Mouse (Mus musculus): ENCODE measurements around the gene Madd. TPM values are rescaled to one million over a fixed set of nuclear protein-coding genes. Genes with fewer than 3 reads are reported as not detected.
A peak's percentile ranks its signal among the peaks of the same experiment; 100 is the strongest.

Gene Madd
- polyA plus RNA-seq, 1 experiment from 2014 or later: 47.3 TPM

DNA sequence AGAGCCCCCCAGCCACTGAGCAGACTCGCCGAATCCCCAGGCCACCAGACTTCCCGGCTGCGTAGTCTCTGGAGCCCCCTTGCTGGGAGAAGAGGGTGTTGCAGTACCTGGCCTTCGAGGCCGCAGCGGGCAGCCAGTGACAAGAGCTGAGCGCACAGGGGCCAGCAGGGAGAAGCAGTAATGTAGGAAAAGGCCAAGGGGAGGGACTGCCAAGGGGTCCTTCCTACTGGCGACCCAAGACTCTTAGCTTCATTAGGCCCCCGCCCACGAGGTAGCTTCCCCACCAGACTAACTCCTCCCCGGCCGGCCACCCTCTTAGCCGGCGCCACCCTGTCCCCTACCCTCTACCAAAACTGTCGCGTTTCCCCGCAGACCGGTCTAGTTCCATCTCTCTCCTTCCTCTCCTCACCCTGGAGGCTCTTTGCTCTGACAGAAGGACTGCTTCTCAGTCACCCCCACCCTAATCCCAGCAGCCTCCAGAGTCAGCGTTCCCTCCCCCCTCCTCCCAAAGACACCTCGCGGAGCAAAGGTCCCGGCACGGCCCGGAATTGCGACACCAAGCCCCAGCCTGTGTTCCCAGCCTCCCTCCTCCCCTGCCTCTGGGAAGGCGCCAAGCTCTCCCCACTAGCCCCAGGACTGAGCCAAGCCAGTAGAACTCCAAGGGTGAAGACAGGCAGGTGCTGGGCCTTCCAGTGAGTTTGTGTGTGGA is 11.1 kb upstream of the Madd start:
- no peaks in the 10 kb centered on the region for H3K27me3 ChIP-seq
- peak overlapping the region; percentile 30 for H3K4me3 ChIP-seq
- ATAC-seq (ENCODE audit: low read depth): peak; percentile 85
- no peak overlapping the region for H3K27ac ChIP-seq (replicated peaks)
- no peaks in the 10 kb centered on the region for H3K9me3 ChIP-seq
- H3K9ac ChIP-seq: peak overlapping the region; percentile 64
- peak overlapping the region; percentile 60 for H3K4me2 ChIP-seq
- 1% methylated on average over 27 of the region's 27 CpGs for WGBS
- H3K4me1 ChIP-seq (replicated peaks): peaks cover 12% of the 10 kb centered on the region
- no peaks in the 10 kb centered on the region for H3K36me3 ChIP-seq

DNA sequence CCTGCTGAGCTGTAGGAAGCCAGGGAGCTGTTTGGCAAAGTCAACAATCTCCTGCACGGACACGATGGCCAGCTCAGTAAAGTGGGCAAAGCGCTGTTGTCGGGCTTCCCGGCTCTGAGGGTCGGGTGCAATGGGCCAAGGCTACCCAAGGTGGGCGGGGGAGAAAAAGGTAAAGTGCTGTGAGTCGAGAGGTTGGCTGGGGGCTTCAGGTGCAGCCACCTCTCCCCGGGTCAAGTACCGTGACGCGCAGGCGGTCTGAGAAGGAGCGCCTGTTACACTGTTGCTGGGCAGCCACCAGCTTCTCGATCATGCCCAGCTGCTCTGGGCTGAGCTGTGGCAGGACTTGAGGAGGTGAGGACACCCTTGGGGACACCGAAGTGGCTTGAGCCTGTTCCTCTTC is 6.9 kb upstream of the Madd start:
- Histone ChIP-seq H3K36me3 (no peaks in the 10 kb centered on the region), H3K27ac (replicated peaks) (no peak overlapping the region), H3K4me2 (no peak overlapping the region), H3K9me3 (no peaks in the 10 kb centered on the region), H3K27me3 (no peaks in the 10 kb centered on the region), H3K4me3 (no peak overlapping the region), H3K9ac (no peak overlapping the region), H3K4me1 (replicated peaks) (peaks cover 12% of the 10 kb centered on the region)
- 92% methylated on average over 16 of the region's 16 CpGs for WGBS
- ATAC-seq (ENCODE audit: low read depth): no peak

DNA sequence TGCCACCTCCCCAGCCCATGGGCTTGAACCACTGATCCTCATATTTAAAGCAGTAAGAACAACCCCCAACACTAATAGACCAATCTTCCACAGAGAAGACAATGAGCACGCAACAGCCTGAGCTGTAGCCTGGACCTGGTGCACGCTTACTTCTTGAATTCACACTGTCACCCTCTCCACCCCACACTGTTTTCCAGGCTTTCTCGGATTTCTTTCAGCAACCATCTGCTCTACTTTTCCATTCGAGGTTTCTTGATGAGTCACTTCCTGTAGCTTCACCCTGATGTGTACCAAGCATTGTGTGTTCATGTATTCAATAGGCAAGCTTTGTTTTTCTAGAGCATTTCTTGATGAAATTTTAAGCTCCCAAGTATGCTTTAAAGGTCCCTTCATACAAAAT is 3.8 kb upstream of the Madd start:
- no peak for ATAC-seq (ENCODE audit: low read depth)
- no peak overlapping the region for H3K27ac ChIP-seq (replicated peaks)
- peaks cover 7% of the 10 kb centered on the region; the same call in 1 of the 2 replicates for H3K4me1 ChIP-seq (replicated peaks)
- no peaks in the 10 kb centered on the region for H3K36me3 ChIP-seq
- H3K4me2 ChIP-seq: no peak overlapping the region
- H3K9ac ChIP-seq: no peak overlapping the region
- no peak overlapping the region for H3K4me3 ChIP-seq
- H3K27me3 ChIP-seq: no peaks in the 10 kb centered on the region
- 77% methylated on average over 4 of the region's 4 CpGs for WGBS
- no peaks in the 10 kb centered on the region for H3K9me3 ChIP-seq

DNA sequence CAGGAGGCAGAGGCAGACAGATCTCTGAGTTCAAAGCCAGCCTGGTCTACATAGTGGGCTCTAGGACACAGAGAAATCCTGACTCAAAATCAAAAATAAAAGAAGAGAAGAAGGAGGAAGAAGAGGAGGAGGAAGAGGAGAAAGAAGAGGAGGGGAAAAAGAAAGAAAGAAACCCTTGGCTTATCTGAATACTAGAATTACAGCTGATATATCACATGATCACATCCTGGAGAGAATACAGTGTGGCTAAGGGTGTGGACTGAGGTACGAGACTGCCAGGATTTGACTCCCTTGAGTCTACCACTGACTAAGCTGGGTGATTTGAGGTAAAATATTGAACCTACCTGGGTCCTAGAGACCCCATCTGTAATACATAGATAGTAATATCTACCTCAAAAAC is 2.6 kb upstream of the Madd start:
- Histone ChIP-seq H3K4me1 (replicated peaks) (peaks cover 17% of the 10 kb centered on the region), H3K4me2 (no peak overlapping the region), H3K4me3 (no peak overlapping the region), H3K27me3 (no peaks in the 10 kb centered on the region), H3K9ac (no peak overlapping the region), H3K27ac (replicated peaks) (no peak overlapping the region), H3K9me3 (no peaks in the 10 kb centered on the region), H3K36me3 (no peaks in the 10 kb centered on the region)
- ATAC-seq (ENCODE audit: low read depth): no peak
- 74% methylated on average over 1 of the region's 1 CpGs for WGBS

DNA sequence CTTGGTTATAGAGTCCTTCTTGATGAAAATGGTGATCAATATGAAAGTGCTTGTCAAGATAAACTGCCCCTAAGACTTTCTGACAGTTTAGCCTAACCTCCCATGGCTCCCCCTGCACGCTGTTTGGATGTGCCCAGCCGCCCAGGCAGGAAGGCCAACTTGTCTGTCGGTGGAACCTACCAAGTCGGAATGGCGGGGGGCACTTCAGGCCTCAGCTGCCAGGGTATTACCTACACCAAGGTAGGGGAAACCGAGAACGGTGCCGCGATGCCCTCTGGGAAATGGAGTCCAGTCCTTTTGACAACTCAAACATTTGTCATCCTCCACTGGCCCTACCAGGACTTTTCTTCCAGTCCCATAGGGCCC is 506 bp downstream of the Madd start:
- under 1% methylated on average over 9 of the region's 9 CpGs for WGBS

DNA sequence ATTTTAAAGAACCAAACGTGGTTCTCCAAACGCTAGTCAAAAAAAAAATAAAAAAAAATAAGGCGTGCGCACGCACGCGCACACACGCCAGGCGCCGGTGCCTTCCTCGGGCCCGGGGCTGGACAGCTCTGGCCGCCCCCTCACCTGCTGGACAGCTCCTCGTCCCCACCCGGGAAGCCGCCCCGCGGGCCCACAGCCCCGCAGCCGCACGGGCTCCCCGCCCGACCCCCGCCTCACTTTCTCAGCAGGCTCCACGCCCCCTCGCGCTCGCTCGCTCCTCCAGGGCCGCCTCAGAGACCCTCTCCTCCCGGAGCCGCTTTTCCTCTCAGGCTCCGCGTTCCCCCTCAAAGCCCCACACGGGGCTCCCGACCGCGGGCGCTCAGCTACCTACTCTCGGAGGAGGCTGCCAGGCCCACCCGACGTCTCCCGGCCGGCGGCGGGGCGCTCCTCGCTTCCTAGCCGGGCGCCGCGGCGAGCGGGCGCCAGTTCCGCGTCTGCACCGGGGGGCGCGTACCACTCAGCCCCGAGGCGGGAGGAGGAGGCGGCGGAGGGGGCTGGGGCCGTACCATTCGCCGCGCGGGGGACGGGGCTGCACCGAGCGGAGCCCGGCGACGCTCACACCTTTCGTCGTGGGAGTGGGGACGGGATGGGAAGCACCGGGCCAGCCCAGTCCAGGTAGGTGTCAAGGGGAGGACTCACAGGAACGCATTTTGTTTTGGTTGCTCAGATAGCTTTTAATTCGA is 1.1 kb downstream of the Madd start:
- peaks cover 16% of the 10 kb centered on the region for H3K36me3 ChIP-seq
- WGBS: under 1% methylated on average over 69 of the region's 81 CpGs
- H3K27me3 ChIP-seq: no peaks in the 10 kb centered on the region
- peak overlapping the region; percentile 93 for H3K27ac ChIP-seq (replicated peaks)
- no peaks in the 10 kb centered on the region for H3K9me3 ChIP-seq
- H3K9ac ChIP-seq: peak overlapping the region; percentile 88
- H3K4me3 ChIP-seq: peak overlapping the region; percentile 84
- H3K4me1 ChIP-seq (replicated peaks): peaks cover 33% of the 10 kb centered on the region
- ATAC-seq (ENCODE audit: low read depth): peak; percentile 98
- H3K4me2 ChIP-seq: peak overlapping the region; percentile 87

More for the DNA sequence above, 506 bp downstream of the Madd start:
- Histone ChIP-seq H3K4me1 (replicated peaks) (peaks cover 33% of the 10 kb centered on the region), H3K9me3 (no peaks in the 10 kb centered on the region), H3K27me3 (no peaks in the 10 kb centered on the region), H3K36me3 (peaks cover 10% of the 10 kb centered on the region), H3K27ac (replicated peaks) (peak overlapping the region; percentile 93), H3K9ac (peak overlapping the region; percentile 88), H3K4me3 (peak overlapping the region; percentile 84), H3K4me2 (peak overlapping the region; percentile 87)
- ATAC-seq (ENCODE audit: low read depth): peak; percentile 96

DNA sequence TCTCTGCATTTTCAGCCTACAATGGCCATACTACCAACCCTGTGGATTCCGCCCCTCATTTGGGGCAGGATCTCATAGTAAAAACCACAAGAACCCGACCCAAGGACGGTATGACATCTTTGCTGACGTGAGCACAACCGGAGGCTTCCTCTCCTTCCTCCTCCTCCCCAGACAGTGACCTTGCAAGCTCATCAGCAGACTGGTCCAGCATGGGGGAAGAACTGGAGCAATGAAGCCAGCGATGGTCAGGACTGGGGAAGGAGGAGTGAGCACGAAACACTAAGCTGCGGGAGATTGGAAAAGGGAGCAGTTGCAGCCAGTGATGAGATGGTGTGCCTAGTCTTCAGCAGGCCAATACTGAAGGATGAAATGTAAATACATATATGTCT is 1.6 kb downstream of the Madd start:
- Histone ChIP-seq H3K27me3 (no peaks in the 10 kb centered on the region), H3K4me3 (peak overlapping the region; percentile 84), H3K9me3 (no peaks in the 10 kb centered on the region), H3K9ac (peak overlapping the region; percentile 88), H3K4me2 (peak overlapping the region; percentile 87), H3K27ac (replicated peaks) (peak overlapping the region; percentile 93), H3K4me1 (replicated peaks) (peaks cover 33% of the 10 kb centered on the region), H3K36me3 (peaks cover 19% of the 10 kb centered on the region)
- ATAC-seq (ENCODE audit: low read depth): no peak
- WGBS: 11% methylated on average over 8 of the region's 8 CpGs

DNA sequence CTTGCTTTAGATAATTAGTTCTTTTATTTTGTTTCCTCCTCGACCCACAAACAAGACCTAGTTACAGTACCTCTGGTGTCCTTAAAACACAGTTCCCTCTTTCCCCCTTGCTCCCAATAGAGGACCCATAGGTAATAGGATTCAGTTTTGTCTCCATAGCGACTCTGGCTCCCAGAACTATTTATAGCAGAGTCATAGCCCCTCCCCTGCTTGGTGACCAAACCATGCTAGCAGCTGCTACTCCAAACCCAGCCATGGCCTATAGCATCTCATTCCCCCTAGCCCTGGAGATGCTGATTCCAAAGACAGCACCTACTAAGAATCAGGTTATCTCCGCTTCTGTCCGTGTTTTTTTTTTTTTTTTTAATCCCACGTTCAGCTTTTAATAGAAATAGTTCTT is 2.9 kb downstream of the Madd start:
- H3K36me3 ChIP-seq: peaks cover 32% of the 10 kb centered on the region
- peak overlapping the region; percentile 87 for H3K4me2 ChIP-seq
- H3K4me1 ChIP-seq (replicated peaks): peaks cover 33% of the 10 kb centered on the region
- H3K27ac ChIP-seq (replicated peaks): no peak overlapping the region
- 69% methylated on average over 5 of the region's 5 CpGs for WGBS
- no peak for ATAC-seq (ENCODE audit: low read depth)
- H3K27me3 ChIP-seq: no peaks in the 10 kb centered on the region
- peak overlapping the region; percentile 88 for H3K9ac ChIP-seq
- no peak overlapping the region for H3K4me3 ChIP-seq
- no peaks in the 10 kb centered on the region for H3K9me3 ChIP-seq

DNA sequence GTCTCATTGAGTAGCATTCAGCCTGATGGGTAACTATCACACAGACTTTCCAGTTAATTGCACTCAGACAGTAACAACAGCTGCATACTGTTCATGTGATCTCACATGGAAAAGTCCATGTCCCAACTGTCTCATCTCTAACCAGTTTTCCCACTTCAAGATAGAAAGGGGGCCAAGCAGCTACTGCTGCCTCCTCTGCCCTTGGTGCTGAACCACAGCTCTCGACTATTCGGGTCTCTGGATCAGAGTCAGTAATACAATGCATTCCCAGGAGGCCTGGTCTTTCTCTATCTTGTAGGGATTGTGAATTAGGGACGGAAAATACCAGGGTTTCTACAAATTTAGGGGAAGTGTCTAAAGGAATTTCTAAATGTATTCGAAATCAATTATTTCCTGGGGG is 3.8 kb downstream of the Madd start:
- peak overlapping the region; percentile 87; the same call in 1 of the 2 replicates for H3K4me2 ChIP-seq
- ATAC-seq (ENCODE audit: low read depth): no peak
- 49% methylated on average over 4 of the region's 4 CpGs for WGBS
- no peaks in the 10 kb centered on the region for H3K27me3 ChIP-seq
- peaks cover 41% of the 10 kb centered on the region for H3K36me3 ChIP-seq
- no peak overlapping the region for H3K27ac ChIP-seq (replicated peaks)
- peaks cover 33% of the 10 kb centered on the region for H3K4me1 ChIP-seq (replicated peaks)
- H3K9ac ChIP-seq: no peak overlapping the region
- H3K4me3 ChIP-seq: no peak overlapping the region
- no peaks in the 10 kb centered on the region for H3K9me3 ChIP-seq

DNA sequence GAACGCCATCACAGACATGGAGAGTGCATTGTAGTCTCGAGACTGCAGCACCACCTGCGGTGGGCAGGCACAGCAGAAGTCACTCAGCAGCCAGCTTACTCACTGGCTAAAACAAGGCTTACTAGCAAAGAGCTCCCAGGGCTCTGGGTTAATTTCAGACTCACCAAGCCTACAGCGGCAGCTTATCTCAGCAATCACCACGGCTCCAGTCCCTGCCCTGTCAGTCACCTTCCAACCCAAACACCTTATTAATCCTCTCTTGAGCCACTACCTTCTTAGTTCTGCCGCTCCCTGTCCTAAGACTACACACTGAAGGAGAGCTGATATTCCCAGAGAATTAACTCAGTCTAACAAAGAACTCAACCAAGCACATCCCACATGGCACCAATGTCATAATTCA is 7.4 kb downstream of the Madd start:
- Histone ChIP-seq H3K4me2 (no peak overlapping the region), H3K4me3 (no peak overlapping the region), H3K4me1 (replicated peaks) (peaks cover 17% of the 10 kb centered on the region), H3K27me3 (no peaks in the 10 kb centered on the region), H3K9ac (no peak overlapping the region), H3K36me3 (peaks cover 77% of the 10 kb centered on the region), H3K9me3 (no peaks in the 10 kb centered on the region), H3K27ac (replicated peaks) (no peak overlapping the region)
- ATAC-seq (ENCODE audit: low read depth): no peak
- WGBS: 77% methylated on average over 6 of the region's 6 CpGs

DNA sequence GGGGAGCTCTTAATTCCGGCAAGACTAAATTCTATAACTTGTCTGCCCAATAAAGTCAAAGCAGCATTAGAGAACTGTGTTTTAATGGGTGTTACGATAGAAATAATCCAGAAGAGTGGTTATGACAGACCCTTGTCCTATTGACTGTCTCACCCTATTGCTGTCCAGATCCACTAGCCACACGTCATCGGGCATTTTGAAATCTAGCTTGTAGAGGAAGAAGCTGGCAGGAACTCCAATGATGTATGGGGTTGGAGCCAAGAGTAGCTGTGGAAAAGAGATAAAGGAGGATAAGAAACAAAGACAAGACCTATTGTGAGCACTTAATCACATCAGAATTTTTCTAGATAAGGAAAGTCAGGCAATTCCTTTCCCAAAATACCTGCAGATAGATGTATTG is 8.1 kb downstream of the Madd start:
- H3K27me3 ChIP-seq: no peaks in the 10 kb centered on the region
- no peak overlapping the region for H3K4me3 ChIP-seq
- H3K36me3 ChIP-seq: peaks cover 81% of the 10 kb centered on the region
- H3K27ac ChIP-seq (replicated peaks): no peak overlapping the region
- no peaks in the 10 kb centered on the region for H3K9me3 ChIP-seq
- WGBS: 94% methylated on average over 4 of the region's 4 CpGs
- peaks cover 9% of the 10 kb centered on the region for H3K4me1 ChIP-seq (replicated peaks)
- ATAC-seq (ENCODE audit: low read depth): no peak
- H3K9ac ChIP-seq: no peak overlapping the region
- H3K4me2 ChIP-seq: no peak overlapping the region

DNA sequence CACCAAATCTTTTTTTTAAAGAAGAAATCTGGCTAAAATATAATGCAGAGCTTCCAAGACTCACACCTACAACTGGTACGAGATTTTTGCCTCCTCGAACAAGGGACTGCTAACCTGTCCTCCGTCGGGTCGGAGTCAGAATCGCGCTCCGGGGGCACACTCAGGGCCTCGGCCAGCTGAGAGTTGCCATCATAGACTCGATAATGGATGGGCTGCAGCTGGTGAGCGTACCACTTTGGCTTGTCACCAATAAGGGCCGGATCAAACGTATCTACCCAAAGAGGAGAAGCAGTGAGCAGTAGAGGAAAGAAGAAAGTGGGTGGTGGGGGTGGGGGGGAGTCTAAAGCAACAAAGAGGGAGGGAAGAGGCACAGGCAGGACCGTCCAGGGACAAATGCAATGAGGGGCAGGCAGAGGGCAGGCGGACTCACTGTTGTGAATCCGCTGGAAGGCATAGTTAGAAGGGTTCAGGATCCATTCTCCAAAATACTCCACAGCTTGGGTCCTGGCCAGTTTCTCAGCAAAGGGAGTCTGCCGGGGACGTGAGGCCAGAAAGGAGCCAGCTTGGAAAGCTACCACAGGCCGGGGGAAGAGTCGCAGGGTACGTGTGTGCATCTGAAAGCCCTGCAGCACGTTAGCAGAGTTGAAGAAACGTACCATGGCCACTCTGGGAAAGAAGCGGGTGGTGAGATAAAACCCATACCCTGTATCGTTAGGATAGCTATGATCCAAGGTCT is 13.9 kb downstream of the Madd start:
- ATAC-seq (ENCODE audit: low read depth): no peak
- no peaks in the 10 kb centered on the region for H3K9me3 ChIP-seq
- no peaks in the 10 kb centered on the region for H3K4me1 ChIP-seq (replicated peaks)
- 89% methylated on average over 25 of the region's 25 CpGs for WGBS
- no peak overlapping the region for H3K27ac ChIP-seq (replicated peaks)
- H3K27me3 ChIP-seq: no peaks in the 10 kb centered on the region
- peaks cover 94% of the 10 kb centered on the region for H3K36me3 ChIP-seq
- no peak overlapping the region for H3K4me2 ChIP-seq
- H3K9ac ChIP-seq: no peak overlapping the region
- H3K4me3 ChIP-seq: no peak overlapping the region
